Mouse (Mus musculus): Measurements from ENCODE around the gene Luc7l3. TPM values are rescaled to one million over a fixed set of nuclear protein-coding genes. Genes with fewer than 3 reads are reported as not detected.

Gene Luc7l3
- polyA plus RNA-seq, 1 experiment from 2014 or later = 74.6 TPM

DNA sequence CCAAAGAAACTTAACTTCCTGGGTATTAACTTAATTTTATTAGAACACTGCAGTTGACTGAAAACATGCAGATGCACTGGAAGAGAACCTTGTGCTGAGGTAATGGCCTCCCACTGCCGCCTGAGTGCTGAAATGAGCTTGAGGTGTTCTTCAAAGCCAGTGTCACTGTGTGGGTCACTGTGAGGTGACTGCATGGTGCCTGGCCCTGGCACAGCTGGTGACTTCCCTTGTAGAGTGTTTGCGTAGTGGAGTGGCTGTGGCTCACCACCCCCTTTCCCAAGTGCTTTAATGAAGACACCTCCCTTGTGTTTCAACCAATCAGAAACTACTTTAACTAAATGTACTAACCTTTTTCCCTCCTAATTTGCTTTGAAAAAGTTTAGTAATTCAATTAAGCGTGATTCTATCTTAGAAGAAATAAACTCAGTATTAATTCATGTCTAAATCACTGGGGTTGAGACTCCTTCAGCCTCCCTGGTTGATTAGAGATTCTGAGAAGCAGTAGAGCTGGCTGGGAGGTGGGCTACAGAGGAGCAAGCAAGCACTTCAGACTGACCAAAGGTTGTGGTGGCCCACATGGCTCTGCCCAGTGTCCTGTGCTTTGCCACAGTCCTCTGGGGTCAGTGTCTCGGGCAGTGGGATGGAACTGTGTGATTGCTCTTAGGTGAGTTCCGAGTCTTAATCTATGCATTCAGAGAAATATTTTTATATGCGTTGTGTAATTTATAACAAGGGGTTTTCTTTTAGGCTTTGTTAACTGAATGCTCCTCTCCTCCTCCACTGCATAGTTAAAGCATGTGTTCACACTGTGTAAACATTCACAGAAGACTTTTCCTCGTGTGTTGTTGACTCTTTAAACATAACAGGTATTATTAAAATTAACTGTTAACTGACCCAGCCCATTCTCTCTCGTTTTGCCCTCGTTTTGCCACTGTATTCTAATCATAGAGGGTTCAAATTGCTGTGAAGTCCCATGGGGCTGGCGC, 19.5 kb upstream of the Luc7l3 start:
- 55% methylated on average over 10 of the region's 10 CpGs for WGBS
- Histone ChIP-seq H3K36me3 (ENCODE audit: control insufficient read depth, insufficient read depth, low read length) (peaks cover 12% of the 10 kb centered on the region), H3K4me1 (ENCODE audit: control insufficient read depth, insufficient read depth, low read length) (peaks cover 8% of the 10 kb centered on the region; the same call in 1 of the 2 replicates), H3K9ac (ENCODE audit: low read depth, low read length) (no peak overlapping the region), H3K4me2 (ENCODE audit: low read depth, low read length) (no peak overlapping the region), H3K4me3 (ENCODE audit: low read length) (no peak overlapping the region), H3K9me3 (ENCODE audit: control insufficient read depth, low read length) (no peaks in the 10 kb centered on the region), H3K27ac (ENCODE audit: low read length) (0 out of 2 replicates have a peak overlapping the region, but pooled peaks have one; percentile 7), H3K27me3 (replicated peaks; ENCODE audit: control insufficient read depth, insufficient read depth, low read length) (no peaks in the 10 kb centered on the region)
- ATAC-seq = peak; percentile 43

DNA sequence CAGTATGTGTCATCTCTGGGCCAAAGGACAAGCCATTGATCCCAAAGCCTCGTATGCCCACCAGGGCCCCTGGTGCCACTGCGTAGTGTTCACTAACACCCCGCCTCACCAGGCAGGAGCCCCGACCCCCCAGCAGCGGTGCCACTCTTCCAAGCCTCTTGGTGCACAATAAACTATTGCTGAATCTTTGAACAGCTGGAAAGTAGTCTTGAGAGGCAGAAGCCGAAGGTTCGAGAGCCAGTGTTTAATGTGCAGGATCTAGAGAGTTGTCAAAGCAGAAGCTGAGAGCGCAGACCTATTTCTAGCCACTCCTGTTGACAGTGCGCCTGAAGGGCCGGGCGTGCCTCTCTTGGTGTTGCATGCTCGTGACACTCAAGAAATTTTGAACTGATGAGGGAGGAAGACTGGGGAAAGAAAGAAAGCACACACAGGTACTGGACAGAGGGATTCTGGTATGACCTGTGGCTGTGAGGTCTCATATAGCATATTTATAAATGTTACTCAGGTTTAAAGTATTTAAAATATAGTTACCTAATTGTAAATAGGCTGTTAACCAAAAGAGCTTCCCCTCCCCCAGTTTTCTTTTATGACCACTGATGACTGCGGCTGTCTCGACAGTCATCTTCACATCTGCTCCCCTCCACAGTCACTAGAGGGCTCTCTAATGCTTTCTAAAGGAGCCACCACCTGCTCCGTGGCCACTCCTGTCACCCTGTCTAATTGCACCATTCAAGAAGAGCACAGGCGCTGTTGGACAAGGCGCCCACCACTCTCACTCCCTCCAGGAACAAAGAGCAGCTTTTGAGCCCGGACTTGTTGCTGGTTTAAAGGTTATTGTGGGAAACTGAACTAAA, 18.2 kb upstream of the Luc7l3 start:
- Histone ChIP-seq H3K9ac (ENCODE audit: low read depth, low read length) (no peak overlapping the region), H3K4me1 (ENCODE audit: control insufficient read depth, insufficient read depth, low read length) (peaks cover 5% of the 10 kb centered on the region; the same call in 1 of the 2 replicates), H3K9me3 (ENCODE audit: control insufficient read depth, low read length) (no peaks in the 10 kb centered on the region), H3K27me3 (replicated peaks; ENCODE audit: control insufficient read depth, insufficient read depth, low read length) (no peaks in the 10 kb centered on the region), H3K27ac (ENCODE audit: low read length) (no peak overlapping the region), H3K4me3 (ENCODE audit: low read length) (no peak overlapping the region), H3K36me3 (ENCODE audit: control insufficient read depth, insufficient read depth, low read length) (peaks cover 12% of the 10 kb centered on the region), H3K4me2 (ENCODE audit: low read depth, low read length) (no peak overlapping the region)
- ATAC-seq = peak; percentile 62; the same call in 1 of the 2 replicates
- WGBS = 55% methylated on average over 18 of the region's 18 CpGs

DNA sequence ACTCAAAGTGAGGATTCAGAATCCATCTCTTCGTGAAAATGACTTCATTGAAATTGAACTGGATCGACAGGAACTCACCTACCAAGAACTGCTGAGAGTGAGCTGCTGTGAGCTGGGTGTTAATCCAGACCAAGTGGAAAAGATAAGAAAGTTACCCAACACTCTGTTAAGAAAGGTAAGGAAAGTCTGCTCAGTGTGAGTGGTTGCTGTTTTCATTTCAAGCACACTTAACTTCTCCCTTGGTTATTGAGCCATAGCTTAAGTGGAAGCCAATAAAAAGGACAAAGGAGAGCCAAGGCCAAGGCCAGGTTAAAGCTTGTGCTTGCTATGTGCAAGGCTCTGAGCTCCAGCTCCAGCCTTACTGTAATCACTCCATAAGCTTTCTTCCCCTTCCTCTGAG, 16.6 kb upstream of the Luc7l3 start:
- ATAC-seq = no peak
- Histone ChIP-seq H3K4me2 (ENCODE audit: low read depth, low read length) (no peak overlapping the region), H3K27me3 (replicated peaks; ENCODE audit: control insufficient read depth, insufficient read depth, low read length) (no peaks in the 10 kb centered on the region), H3K36me3 (ENCODE audit: control insufficient read depth, insufficient read depth, low read length) (peaks cover 12% of the 10 kb centered on the region), H3K9ac (ENCODE audit: low read depth, low read length) (no peak overlapping the region), H3K4me1 (ENCODE audit: control insufficient read depth, insufficient read depth, low read length) (peaks cover 11% of the 10 kb centered on the region; the same call in 1 of the 2 replicates), H3K27ac (ENCODE audit: low read length) (no peak overlapping the region), H3K9me3 (ENCODE audit: control insufficient read depth, low read length) (no peaks in the 10 kb centered on the region), H3K4me3 (ENCODE audit: low read length) (no peak overlapping the region)
- 88% methylated on average over 2 of the region's 2 CpGs for WGBS

DNA sequence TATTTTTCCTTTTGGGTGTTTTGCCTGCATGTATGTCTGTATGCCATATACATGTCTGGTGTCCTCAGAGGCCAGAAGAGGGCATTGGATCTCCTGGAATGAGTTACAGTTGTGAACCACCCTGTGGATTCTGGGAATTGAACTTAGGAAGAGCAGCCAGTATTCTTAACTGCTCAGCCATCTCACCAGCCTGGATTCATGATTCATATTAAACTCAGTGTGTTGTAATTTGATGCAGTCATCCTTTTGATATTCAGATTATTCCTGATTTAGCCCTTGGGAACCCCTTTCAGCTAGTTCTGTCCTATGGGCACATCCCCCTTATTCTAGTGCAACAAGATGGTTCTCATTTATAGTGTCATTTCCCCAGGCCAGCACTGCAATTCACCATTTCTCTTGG, 14.8 kb upstream of the Luc7l3 start:
- Histone ChIP-seq H3K4me1 (ENCODE audit: control insufficient read depth, insufficient read depth, low read length) (peaks cover 11% of the 10 kb centered on the region; the same call in 1 of the 2 replicates), H3K9ac (ENCODE audit: low read depth, low read length) (no peak overlapping the region), H3K9me3 (ENCODE audit: control insufficient read depth, low read length) (no peaks in the 10 kb centered on the region), H3K4me2 (ENCODE audit: low read depth, low read length) (no peak overlapping the region), H3K27me3 (replicated peaks; ENCODE audit: control insufficient read depth, insufficient read depth, low read length) (no peaks in the 10 kb centered on the region), H3K36me3 (ENCODE audit: control insufficient read depth, insufficient read depth, low read length) (peaks cover 12% of the 10 kb centered on the region), H3K27ac (ENCODE audit: low read length) (no peak overlapping the region), H3K4me3 (ENCODE audit: low read length) (no peak overlapping the region)
- no peak for ATAC-seq

DNA sequence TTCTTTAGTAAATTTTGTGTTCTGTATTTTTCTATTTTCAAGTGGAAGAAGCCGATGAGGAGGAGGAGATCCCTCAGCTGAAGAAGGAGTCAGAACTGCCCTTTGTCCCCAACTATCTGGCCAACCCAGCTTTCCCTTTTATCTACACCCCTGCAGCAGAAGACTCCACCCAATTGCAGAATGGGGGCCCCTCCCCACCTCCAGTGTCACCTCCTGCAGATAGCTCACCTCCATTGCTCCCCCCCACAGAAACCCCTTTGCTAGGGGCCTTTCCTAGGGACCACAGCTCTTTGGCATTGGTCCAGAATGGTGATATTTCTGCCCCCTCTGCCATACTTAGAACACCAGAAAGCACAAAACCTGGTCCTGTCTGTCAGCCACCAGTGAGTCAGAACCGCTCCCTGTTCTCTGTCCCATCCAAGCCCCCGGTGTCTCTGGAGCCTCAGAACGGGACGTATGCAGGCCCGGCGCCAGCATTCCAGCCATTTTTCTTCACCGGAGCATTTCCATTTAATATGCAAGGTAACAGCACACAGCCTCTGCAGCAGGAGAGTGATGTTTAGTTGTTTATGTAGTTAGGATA, 12.7 kb upstream of the Luc7l3 start:
- ATAC-seq = no peak
- 77% methylated on average over 8 of the region's 8 CpGs for WGBS
- Histone ChIP-seq H3K4me1 (ENCODE audit: control insufficient read depth, insufficient read depth, low read length) (peaks cover 15% of the 10 kb centered on the region), H3K9me3 (ENCODE audit: control insufficient read depth, low read length) (no peaks in the 10 kb centered on the region), H3K27me3 (replicated peaks; ENCODE audit: control insufficient read depth, insufficient read depth, low read length) (no peaks in the 10 kb centered on the region), H3K4me2 (ENCODE audit: low read depth, low read length) (no peak overlapping the region), H3K4me3 (ENCODE audit: low read length) (no peak overlapping the region), H3K9ac (ENCODE audit: low read depth, low read length) (0 out of 2 replicates have a peak overlapping the region, but pooled peaks have one; percentile 5), H3K36me3 (ENCODE audit: control insufficient read depth, insufficient read depth, low read length) (peaks cover 7% of the 10 kb centered on the region; the same call in 1 of the 2 replicates), H3K27ac (ENCODE audit: low read length) (no peak overlapping the region)

DNA sequence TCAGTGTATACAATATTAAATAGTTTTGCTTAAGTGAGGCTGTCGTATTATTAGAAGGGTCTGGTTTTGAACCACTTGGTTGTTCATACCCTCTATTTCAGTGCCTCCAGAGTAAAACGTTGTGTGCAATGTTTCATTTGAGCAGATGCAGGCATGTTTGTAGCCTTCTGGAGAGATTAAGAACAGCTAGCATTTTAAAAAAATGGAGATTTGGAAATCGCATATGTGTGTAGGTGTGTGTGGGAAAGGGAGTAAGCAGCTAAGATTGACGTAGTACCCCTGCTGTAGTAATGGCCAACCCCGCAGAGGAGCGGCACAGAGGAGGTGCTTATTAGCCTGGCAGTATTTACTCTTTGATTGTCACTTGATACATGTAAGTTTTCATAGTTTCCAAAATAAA, 10.9 kb upstream of the Luc7l3 start:
- Histone ChIP-seq H3K4me2 (ENCODE audit: low read depth, low read length) (no peak overlapping the region), H3K36me3 (ENCODE audit: control insufficient read depth, insufficient read depth, low read length) (no peaks in the 10 kb centered on the region), H3K4me1 (ENCODE audit: control insufficient read depth, insufficient read depth, low read length) (peaks cover 18% of the 10 kb centered on the region), H3K9me3 (ENCODE audit: control insufficient read depth, low read length) (no peaks in the 10 kb centered on the region), H3K4me3 (ENCODE audit: low read length) (no peak overlapping the region), H3K27ac (ENCODE audit: low read length) (no peak overlapping the region), H3K27me3 (replicated peaks; ENCODE audit: control insufficient read depth, insufficient read depth, low read length) (no peaks in the 10 kb centered on the region), H3K9ac (ENCODE audit: low read depth, low read length) (no peak overlapping the region)
- no peak for ATAC-seq
- 80% methylated on average over 6 of the region's 6 CpGs for WGBS

DNA sequence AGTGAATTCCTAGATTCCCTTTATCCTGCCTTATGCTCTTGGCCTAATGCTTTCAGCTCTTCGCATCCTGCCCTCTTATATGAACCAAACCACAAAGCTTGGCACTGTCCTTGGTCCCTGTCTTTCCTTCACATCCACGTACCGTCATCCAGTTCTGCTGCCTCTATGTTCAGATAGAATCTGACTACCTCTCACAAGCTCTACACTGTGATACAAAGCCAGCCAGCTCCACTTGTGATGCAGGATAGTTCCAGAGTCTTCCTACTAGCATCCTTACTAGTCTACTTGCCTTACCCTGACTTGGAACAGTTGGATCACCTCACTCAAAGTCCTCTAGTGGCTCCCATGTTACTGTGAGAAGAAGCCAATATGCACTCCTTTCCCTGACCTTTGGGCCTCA, 8.4 kb upstream of the Luc7l3 start:
- Histone ChIP-seq H3K27ac (ENCODE audit: low read length) (peak overlapping the region; percentile 90), H3K36me3 (ENCODE audit: control insufficient read depth, insufficient read depth, low read length) (no peaks in the 10 kb centered on the region), H3K9me3 (ENCODE audit: control insufficient read depth, low read length) (no peaks in the 10 kb centered on the region), H3K4me3 (ENCODE audit: low read length) (peak overlapping the region; percentile 1; the same call in 1 of the 2 replicates), H3K9ac (ENCODE audit: low read depth, low read length) (no peak overlapping the region), H3K27me3 (replicated peaks; ENCODE audit: control insufficient read depth, insufficient read depth, low read length) (no peaks in the 10 kb centered on the region), H3K4me1 (ENCODE audit: control insufficient read depth, insufficient read depth, low read length) (peaks cover 24% of the 10 kb centered on the region), H3K4me2 (ENCODE audit: low read depth, low read length) (0 out of 2 replicates have a peak overlapping the region, but pooled peaks have one; percentile 13)
- no peak; the same call in none of the 2 replicates for ATAC-seq
- 85% methylated on average over 3 of the region's 3 CpGs for WGBS

DNA sequence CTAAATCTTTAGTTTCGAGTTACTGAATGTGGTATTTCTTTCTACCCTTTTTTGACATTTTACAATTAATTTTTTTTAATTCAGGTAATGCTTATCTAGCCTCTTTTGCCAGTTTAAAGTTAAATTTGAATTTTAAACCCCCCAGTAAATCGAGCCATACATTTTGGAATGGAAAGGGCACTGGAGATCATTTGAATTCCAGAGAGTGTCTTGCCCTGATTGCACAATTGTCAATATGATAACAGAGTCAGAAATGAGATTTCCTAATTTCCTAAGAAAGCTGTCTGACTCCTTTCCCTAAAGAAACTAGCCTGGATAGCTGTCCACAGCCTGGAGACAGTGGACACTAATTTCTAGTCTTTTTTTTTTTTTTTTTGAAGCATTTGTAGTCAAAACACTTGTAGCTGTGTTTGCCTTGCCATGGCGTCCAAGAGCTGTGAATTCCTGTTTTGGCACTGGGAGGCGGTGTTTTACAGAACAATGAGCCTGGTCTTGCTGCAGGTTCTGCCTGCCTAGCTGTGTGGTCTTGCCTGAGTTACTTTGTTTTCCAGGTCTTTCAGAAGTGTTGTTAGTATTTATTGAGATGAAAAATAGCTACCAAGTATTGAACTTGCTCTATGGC, 7.6 kb upstream of the Luc7l3 start:
- Histone ChIP-seq H3K4me1 (ENCODE audit: control insufficient read depth, insufficient read depth, low read length) (peaks cover 22% of the 10 kb centered on the region), H3K27me3 (replicated peaks; ENCODE audit: control insufficient read depth, insufficient read depth, low read length) (no peaks in the 10 kb centered on the region), H3K27ac (ENCODE audit: low read length) (peak overlapping the region; percentile 50), H3K36me3 (ENCODE audit: control insufficient read depth, insufficient read depth, low read length) (no peaks in the 10 kb centered on the region), H3K4me2 (ENCODE audit: low read depth, low read length) (peak overlapping the region; percentile 30; the same call in 1 of the 2 replicates), H3K9ac (ENCODE audit: low read depth, low read length) (no peak overlapping the region), H3K4me3 (ENCODE audit: low read length) (no peak overlapping the region), H3K9me3 (ENCODE audit: control insufficient read depth, low read length) (no peaks in the 10 kb centered on the region)
- ATAC-seq = no peak
- 48% methylated on average over 4 of the region's 4 CpGs for WGBS
